18 mouse cellular contexts compared by ENCODE assay signal in genomic region chr2:143841536-143841935, GRCm38 (mm10). TPM values are rescaled to one million over a fixed set of nuclear protein-coding genes. Genes with fewer than 3 reads are reported as not detected.
DNase-seq lines count a peak whose midpoint lies in the region.
"Had no signal": no experiment of that assay in that cellular context is flagged by ENCODE, and none has a peak within 500 bp of the region (broad histone marks: within the 10 kb centered on the region; RNA-seq: fewer than 3 reads in every experiment).

No protein-coding gene starts in this region.

- DNase-seq in thymus, postnatal 0 days (ENCODE audit: low spot score), result peak; percentile 18
- no peak for DNase-seq in thymus, adult 18-20 months
- peak; percentile 39 to 44 for DNase-seq in B cell, adult 2 months
- DNase-seq in spleen, postnatal 4 days (ENCODE audit: low spot score in 2 of 2), result peak; percentile 30 to 65
- DNase-seq in thymus, postnatal 4 days, result peak; percentile 47
- no peak for DNase-seq in adrenal gland, postnatal 4 days (ENCODE audit: low spot score in 2 of 2)
- no peak for DNase-seq in lung, postnatal 10 days
- DNase-seq: adrenal gland, adult 2 months; adrenal gland, postnatal 14 days; cerebellum, adult 11-12 months; cerebellum, adult 8-10 months; gastrocnemius, postnatal 10 days; gastrocnemius, postnatal 36 days; heart, adult 2 months; heart, postnatal 36 days had no signal

RNA-seq across cellular contexts. Expression of gene Bfsp1, which starts 21.4 kb away (rescaled TPM):
- polyA plus RNA-seq in thymus, postnatal 0 days (2015; fragmentation: Nextera tagmentation; extraction: Ambion mirVana), result 0.62 and 0.66 TPM in 2 replicates
- 1 to 10 TPM; 1.9 to 2.1 TPM for total RNA-seq in adrenal gland, postnatal 4 days (2021)
- total RNA-seq: gastrocnemius, adult 18-20 months; granulocyte monocyte progenitor cell, adult 5-6 weeks had no signal
- polyA plus RNA-seq: G1E had no signal

Comparison
In these comparisons a context has a peak if more than half of its experiments do, and no peak if none do; other contexts are left out.
1. DNase-seq: peak in thymus, postnatal 0 days (single experiment), B cell, adult 2 months (2 of 2), spleen, postnatal 4 days (2 of 2) and thymus, postnatal 4 days (single experiment); none in thymus, adult 18-20 months (0 of 2), adrenal gland, postnatal 4 days (0 of 2) and lung, postnatal 10 days (single experiment).